Mouse (Mus musculus) hindbrain, embryonic 11.5 days (tissue): ENCODE measurements at regions not wholly inside any gene's neighbourhood (a gene's known extent, or its start where the extent isn't known, plus 50 kb on each side); places are given as distances from the start of the nearest gene placed in this dataset.

Experiments used
- ATAC-seq: fragments of 200-750 bp; cut with Nextera tagmentation; 2 replicates; pipeline ENCODE4 v1.8.0; 2017; ENCODE audit warnings: mild to moderate bottlenecking, moderate TSS enrichment, moderate library complexity; ENCODE audit not compliant: low FRiP score
- DNase-seq: peaks from one replicate; pipeline ENCODE4 v3.0.0-alpha.2; 2015; ENCODE audit warnings: low spot score
- H3K27ac ChIP-seq: fragments of 300-500 bp; sonication (generic); 2 replicates; pipeline ENCODE4 v1.5.1; 2014; ENCODE audit warnings: mild to moderate bottlenecking, low read depth, low read length
- H3K27me3 ChIP-seq: fragments of 300-500 bp; sonication (generic); 2 replicates; pipeline ENCODE4 v1.6.1; 2014; ENCODE audit warnings: mild to moderate bottlenecking, low read length, moderate library complexity, mixed read lengths; ENCODE audit not compliant: control insufficient read depth, insufficient read depth
- H3K36me3 ChIP-seq: fragments of 300-500 bp; sonication (generic); 2 replicates; pipeline ENCODE4 v1.6.1; 2014; ENCODE audit warnings: mild to moderate bottlenecking, low read length, moderate library complexity, mixed read lengths; ENCODE audit not compliant: control insufficient read depth, insufficient read depth
- H3K4me1 ChIP-seq: fragments of 300-500 bp; sonication (generic); replicated peaks from 2 replicates; pipeline ENCODE4 v1.6.1; 2014; ENCODE audit warnings: low read length, mixed read lengths; ENCODE audit not compliant: control insufficient read depth, insufficient read depth
- H3K4me2 ChIP-seq: fragments of 300-500 bp; sonication (generic); replicated peaks from 2 replicates; pipeline ENCODE4 v1.6.1; 2014; ENCODE audit warnings: mild to moderate bottlenecking, low read depth, low read length
- H3K4me3 ChIP-seq: fragments of 300-500 bp; sonication (generic); 2 replicates; pipeline ENCODE4 v1.5.1; 2014; ENCODE audit warnings: low read depth, low read length
- H3K9ac ChIP-seq: fragments of 300-500 bp; sonication (generic); 2 replicates; pipeline ENCODE4 v1.6.1; 2014; ENCODE audit warnings: low read depth, low read length
- H3K9me3 ChIP-seq: fragments of 300-500 bp; sonication (generic); 2 replicates; pipeline ENCODE4 v1.6.1; 2016; ENCODE audit warnings: low read length; ENCODE audit not compliant: control insufficient read depth
- whole genome bisulfite sequencing: fragments of 180-500 bp; shearing (Covaris S2); extraction: QIAGEN DNeasy Blood & Tissue Kit; methylation state at CpG from one replicate; pipeline ENCODE4 v1.1.7; 2014; 5-methylcytosine and 5-hydroxymethylcytosine counted together

DNA sequence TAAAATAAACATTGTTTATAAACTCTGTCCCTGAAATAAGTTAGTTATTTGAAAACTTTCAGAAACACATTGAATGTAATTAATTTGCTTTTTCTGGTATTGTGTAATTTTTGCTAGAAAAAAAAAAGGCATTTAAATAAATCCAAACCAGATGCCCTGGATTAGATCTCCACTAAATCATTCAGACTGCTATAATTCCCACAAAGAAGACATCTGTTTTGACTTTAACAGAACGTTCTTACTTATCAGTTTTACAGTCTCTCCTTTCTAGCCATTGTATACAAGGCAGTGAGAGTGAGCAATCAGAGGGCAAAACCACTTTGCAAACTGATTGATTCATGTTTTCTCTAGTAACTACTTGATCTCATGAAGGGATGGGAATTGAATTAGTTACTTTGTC lies 478.8 kb downstream of the Slitrk6 start:
- H3K4me3 ChIP-seq: no peak overlapping the region
- no peak for ATAC-seq
- no peaks in the 10 kb centered on the region for H3K36me3 ChIP-seq
- no peak overlapping the region for H3K9ac ChIP-seq
- no peaks in the 10 kb centered on the region for H3K27me3 ChIP-seq
- no peaks in the 10 kb centered on the region for H3K4me1 ChIP-seq
- no peak for DNase-seq
- WGBS: 34% methylated on average over 1 of the region's 1 CpGs
- no peak overlapping the region for H3K4me2 ChIP-seq
- no peak overlapping the region for H3K27ac ChIP-seq
- H3K9me3 ChIP-seq: no peaks in the 10 kb centered on the region

DNA sequence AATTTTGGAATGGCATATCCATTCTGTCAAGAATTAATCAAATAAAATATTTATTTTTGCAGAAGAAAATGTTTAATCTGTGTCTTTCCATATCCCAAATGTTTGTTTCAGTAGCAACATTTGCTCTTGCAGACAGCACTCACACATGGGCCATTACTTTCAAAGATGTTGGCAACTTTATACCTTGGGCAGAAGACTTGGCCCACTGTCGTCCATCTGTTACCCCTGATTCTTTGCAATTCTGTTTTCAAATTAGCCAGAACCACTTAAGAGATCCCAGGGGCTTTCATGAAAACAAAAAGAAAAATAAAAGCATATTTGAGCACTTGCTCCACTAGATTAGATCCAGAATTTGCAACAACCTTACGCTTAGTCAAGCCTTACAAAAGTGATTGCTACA lies 483.7 kb downstream of the Slitrk6 start:
- no peak overlapping the region for H3K4me3 ChIP-seq
- H3K27me3 ChIP-seq: no peaks in the 10 kb centered on the region
- no peak overlapping the region for H3K9ac ChIP-seq
- no peaks in the 10 kb centered on the region for H3K36me3 ChIP-seq
- H3K27ac ChIP-seq: no peak overlapping the region
- no peaks in the 10 kb centered on the region for H3K9me3 ChIP-seq
- H3K4me2 ChIP-seq: no peak overlapping the region
- no peaks in the 10 kb centered on the region for H3K4me1 ChIP-seq
- no peak for ATAC-seq
- WGBS: 80% methylated on average over 2 of the region's 2 CpGs
- DNase-seq: no peak

DNA sequence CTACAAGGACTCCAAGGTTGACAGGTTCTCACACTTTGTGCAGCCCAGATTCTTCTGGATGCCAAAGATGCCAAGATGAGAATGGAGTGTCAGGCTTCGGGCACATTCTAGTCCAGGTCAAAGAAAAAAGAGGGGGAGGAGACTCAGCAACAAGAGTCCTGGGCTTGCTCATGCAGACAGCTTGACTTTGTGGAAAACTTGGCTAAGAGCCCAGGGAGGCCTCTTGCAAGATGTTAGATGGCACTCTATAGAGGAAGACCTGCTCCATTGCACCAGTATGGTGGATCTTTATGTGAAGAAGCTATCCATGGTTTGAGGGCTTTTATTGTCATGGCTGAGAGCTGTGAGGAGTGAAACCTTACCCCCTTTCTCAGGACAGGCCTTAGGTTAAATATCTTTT lies 510.5 kb downstream of the Slitrk6 start:
- Histone ChIP-seq H3K27ac (no peak overlapping the region), H3K9ac (no peak overlapping the region), H3K4me3 (no peak overlapping the region), H3K9me3 (no peaks in the 10 kb centered on the region), H3K4me2 (no peak overlapping the region), H3K36me3 (no peaks in the 10 kb centered on the region), H3K27me3 (no peaks in the 10 kb centered on the region), H3K4me1 (no peaks in the 10 kb centered on the region)
- 89% methylated on average over 1 of the region's 1 CpGs for WGBS
- no peak for DNase-seq
- no peak for ATAC-seq

DNA sequence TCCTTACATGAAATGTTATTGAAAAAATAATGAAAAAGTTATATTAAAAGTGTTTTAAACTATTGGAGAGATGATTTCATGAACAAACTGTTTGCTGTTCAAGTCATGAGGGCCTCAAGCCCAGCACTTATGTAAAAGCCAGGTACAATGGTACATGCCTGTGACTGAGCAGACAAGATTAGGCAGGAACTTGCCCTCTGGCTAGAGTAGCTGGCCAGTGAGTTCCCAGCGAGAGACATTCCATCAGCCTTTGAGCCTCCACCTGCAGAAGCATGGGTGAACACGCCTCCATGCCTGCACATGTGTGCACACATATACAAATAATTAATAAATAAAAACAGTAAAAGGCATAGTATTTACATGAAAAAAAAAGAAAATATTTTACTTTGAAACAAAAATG lies 511.4 kb downstream of the Slitrk6 start:
- Histone ChIP-seq H3K27ac (no peak overlapping the region), H3K4me2 (no peak overlapping the region), H3K4me3 (no peak overlapping the region), H3K4me1 (no peaks in the 10 kb centered on the region), H3K9ac (no peak overlapping the region), H3K27me3 (no peaks in the 10 kb centered on the region), H3K36me3 (no peaks in the 10 kb centered on the region), H3K9me3 (no peaks in the 10 kb centered on the region)
- DNase-seq: no peak
- no peak for ATAC-seq
- 93% methylated on average over 2 of the region's 2 CpGs for WGBS

DNA sequence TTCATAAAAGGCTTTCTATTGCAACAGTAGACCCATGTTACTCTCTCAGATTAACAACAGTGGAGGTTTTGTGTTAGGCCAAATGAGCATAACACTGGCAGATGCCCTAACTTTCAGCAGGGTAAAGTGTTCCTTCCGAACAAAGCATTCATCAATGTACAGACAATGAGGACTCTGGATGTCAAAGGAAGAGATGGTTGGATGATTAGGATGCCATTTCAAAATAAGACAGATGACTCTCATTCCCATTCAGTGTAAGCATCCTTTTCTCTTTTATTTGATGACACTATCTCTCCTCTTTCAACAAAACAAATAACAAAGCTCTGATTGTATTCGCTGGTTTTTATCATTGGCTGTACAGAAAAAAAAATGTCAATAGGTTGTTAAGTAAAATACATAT lies 516.1 kb downstream of the Slitrk6 start:
- peak; percentile 64 for ATAC-seq
- Histone ChIP-seq H3K4me3 (no peak overlapping the region), H3K36me3 (no peaks in the 10 kb centered on the region), H3K9ac (no peak overlapping the region), H3K9me3 (no peaks in the 10 kb centered on the region), H3K4me1 (no peaks in the 10 kb centered on the region), H3K27me3 (no peaks in the 10 kb centered on the region), H3K27ac (no peak overlapping the region), H3K4me2 (no peak overlapping the region)
- peak; percentile 4 for DNase-seq
- WGBS: 36% methylated on average over 2 of the region's 2 CpGs

DNA sequence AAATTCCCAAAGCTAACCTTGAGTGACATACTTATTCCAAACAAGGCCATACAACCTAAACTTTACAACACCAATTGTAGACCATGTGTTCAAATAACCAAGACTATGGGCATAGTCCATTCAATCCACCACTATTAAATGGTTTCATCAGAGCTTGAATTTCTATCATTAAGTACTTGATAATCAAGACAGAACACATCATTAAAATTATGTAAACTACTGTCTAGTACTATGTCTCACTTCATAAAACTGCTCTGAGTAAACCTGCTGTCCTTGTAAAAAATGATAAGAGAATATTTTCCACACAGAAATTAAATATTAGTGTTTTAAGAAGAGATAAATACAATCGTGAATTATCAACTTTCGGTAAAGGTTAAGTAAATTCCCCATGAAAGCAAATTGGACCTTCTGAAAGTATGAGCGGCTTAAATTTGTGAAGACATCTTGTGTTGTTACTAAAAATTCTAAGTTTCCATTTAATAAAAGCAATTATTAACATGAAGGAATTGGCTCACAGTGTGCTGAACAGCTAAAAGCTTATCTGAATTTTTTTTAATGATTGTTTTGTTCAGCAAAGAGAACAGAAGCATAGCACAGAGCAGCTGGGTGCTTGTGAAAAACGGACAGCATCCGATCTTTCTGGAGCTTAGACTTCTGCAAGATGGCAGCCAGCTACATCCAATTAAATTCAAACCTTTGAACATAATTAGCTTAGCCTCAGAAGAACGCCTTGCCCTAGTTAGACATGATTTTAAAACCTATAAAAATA lies 530.1 kb downstream of the Slitrk6 start:
- H3K36me3 ChIP-seq: no peaks in the 10 kb centered on the region
- 89% methylated on average over 6 of the region's 6 CpGs for WGBS
- no peaks in the 10 kb centered on the region for H3K27me3 ChIP-seq
- DNase-seq (no peak), ATAC-seq (no peak)
- no peaks in the 10 kb centered on the region for H3K9me3 ChIP-seq
- H3K4me3 ChIP-seq: no peak overlapping the region
- H3K9ac ChIP-seq: no peak overlapping the region
- no peak overlapping the region for H3K4me2 ChIP-seq
- H3K27ac ChIP-seq: no peak overlapping the region
- no peaks in the 10 kb centered on the region for H3K4me1 ChIP-seq

DNA sequence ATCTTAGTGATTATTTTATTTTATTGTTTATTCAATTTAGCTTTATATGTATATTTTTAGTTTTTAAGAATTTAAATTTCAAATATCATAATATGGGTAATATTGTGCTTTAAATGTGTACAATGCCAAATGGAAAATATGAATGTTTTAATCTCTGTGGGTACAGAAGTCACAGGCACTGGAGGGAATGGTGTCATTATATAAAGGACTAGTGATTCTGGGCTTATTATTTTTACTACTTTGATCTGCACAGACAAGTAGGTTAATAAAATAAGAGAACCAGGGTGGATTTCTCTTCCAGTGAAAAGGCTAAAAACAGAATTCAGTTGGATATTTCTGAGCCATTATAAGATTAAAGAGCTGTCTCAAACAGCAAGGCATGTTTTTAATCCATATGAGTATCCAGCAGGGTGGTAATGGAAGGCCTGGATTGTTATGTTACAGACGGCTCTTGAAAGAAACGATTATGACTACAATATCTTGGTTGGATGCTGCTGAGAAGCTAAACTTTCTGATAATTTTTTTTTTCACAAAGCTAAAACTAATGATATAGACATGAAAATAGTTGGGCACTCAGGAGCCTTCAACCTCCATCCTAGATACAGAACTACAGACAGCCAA lies 563.9 kb downstream of the Slitrk6 start:
- Histone ChIP-seq H3K9me3 (no peaks in the 10 kb centered on the region), H3K9ac (no peak overlapping the region), H3K4me3 (no peak overlapping the region), H3K27ac (no peak overlapping the region), H3K4me1 (no peaks in the 10 kb centered on the region), H3K27me3 (no peaks in the 10 kb centered on the region), H3K4me2 (no peak overlapping the region), H3K36me3 (no peaks in the 10 kb centered on the region)
- ATAC-seq: no peak
- no peak for DNase-seq
- WGBS: 90% methylated on average over 2 of the region's 2 CpGs

DNA sequence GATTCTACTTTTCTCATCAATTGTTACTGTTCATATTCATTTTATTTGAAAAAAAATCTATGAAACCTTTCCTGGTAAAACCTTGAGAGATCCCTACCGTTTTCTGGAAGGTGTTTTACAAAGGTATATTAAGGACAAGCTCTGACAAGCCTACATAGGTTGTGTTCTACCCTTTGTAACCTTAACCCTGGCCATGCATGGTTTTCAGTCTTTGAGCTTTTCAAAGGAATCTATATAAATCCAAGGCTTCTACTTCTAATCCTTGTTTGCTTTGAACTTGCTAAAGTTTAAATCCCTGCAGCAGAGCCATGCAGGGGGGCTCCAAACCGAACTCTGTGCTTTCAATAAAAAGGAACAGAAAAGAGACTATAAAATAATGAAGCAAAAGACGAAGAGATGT lies 564.5 kb downstream of the Slitrk6 start:
- WGBS: 71% methylated on average over 3 of the region's 3 CpGs
- Histone ChIP-seq H3K4me2 (no peak overlapping the region), H3K4me3 (no peak overlapping the region), H3K27me3 (no peaks in the 10 kb centered on the region), H3K27ac (no peak overlapping the region), H3K9me3 (no peaks in the 10 kb centered on the region), H3K36me3 (no peaks in the 10 kb centered on the region), H3K4me1 (no peaks in the 10 kb centered on the region), H3K9ac (no peak overlapping the region)
- DNase-seq (no peak), ATAC-seq (no peak)

DNA sequence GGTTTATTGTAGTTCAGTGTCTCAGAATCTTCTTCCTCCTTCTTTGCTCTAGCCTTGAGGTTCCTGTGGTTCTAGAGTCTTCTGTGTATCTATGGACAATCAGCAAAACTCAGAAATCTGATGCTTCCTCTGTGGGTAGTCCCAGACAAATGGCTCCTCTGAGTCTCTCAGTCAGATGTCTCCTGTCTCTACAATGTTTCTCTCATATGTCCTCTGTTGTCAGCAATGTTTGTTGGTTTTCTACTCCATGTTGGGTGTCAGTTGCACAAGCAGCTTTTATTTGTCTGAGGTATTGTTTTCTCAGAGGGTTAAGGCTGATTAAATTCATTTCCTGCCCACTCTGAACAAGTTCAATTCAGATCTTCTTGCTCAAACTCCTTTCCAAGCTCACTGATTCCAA lies 575.8 kb downstream of the Slitrk6 start:
- no peak overlapping the region for H3K27ac ChIP-seq
- H3K4me1 ChIP-seq: no peaks in the 10 kb centered on the region
- ATAC-seq: no peak
- no peaks in the 10 kb centered on the region for H3K9me3 ChIP-seq
- DNase-seq: no peak
- H3K9ac ChIP-seq: no peak overlapping the region
- no peaks in the 10 kb centered on the region for H3K27me3 ChIP-seq
- H3K4me2 ChIP-seq: no peak overlapping the region
- H3K36me3 ChIP-seq: no peaks in the 10 kb centered on the region
- no peak overlapping the region for H3K4me3 ChIP-seq
